Mouse (Mus musculus) liver, embryonic 15.5 days (tissue): ENCODE measurements around the gene Mtx1. TPM values are rescaled to one million over a fixed set of nuclear protein-coding genes. Genes with fewer than 3 reads are reported as not detected.
A peak's percentile ranks its signal among the peaks of the same experiment; 100 is the strongest.

Source experiments
- ATAC-seq: fragments of 200-750 bp; cut with Nextera tagmentation; 2 replicates; pipeline ENCODE4 v1.8.0; 2017; ENCODE audit warnings: moderate number of reproducible peaks, mild to moderate bottlenecking, moderate library complexity; ENCODE audit not compliant: insufficient read depth
- H3K27ac ChIP-seq: fragments of 300-500 bp; sonication (generic); replicated peaks from 2 replicates; pipeline ENCODE4 v1.5.1; 2015; ENCODE audit warnings: mild to moderate bottlenecking, inconsistent platforms
- H3K27me3 ChIP-seq: fragments of 300-500 bp; sonication (generic); 2 replicates; pipeline ENCODE4 v1.6.1; 2015; ENCODE audit warnings: mild to moderate bottlenecking, inconsistent platforms
- H3K36me3 ChIP-seq: fragments of 300-500 bp; sonication (generic); replicated peaks from 2 replicates; pipeline ENCODE4 v1.6.1; 2015; ENCODE audit warnings: moderate library complexity, mild to moderate bottlenecking, inconsistent platforms
- H3K4me1 ChIP-seq: fragments of 300-500 bp; sonication (generic); replicated peaks from 2 replicates; pipeline ENCODE4 v1.6.1; 2015; ENCODE audit warnings: inconsistent platforms
- H3K4me2 ChIP-seq: fragments of 300-500 bp; sonication (generic); 2 replicates; pipeline ENCODE4 v1.6.1; 2015; ENCODE audit warnings: moderate library complexity, mild to moderate bottlenecking, inconsistent platforms
- H3K4me3 ChIP-seq: fragments of 300-500 bp; sonication (generic); replicated peaks from 2 replicates; pipeline ENCODE4 v1.5.1; 2015; ENCODE audit warnings: mild to moderate bottlenecking, inconsistent platforms
- H3K9ac ChIP-seq: fragments of 300-500 bp; sonication (generic); 2 replicates; pipeline ENCODE4 v1.6.1; 2015; ENCODE audit warnings: moderate library complexity, mild to moderate bottlenecking, inconsistent platforms
- H3K9me3 ChIP-seq: fragments of 300-500 bp; sonication (generic); replicated peaks from 2 replicates; pipeline ENCODE4 v1.6.1; 2016; ENCODE audit warnings: inconsistent platforms
- WGBS: fragments of 180-500 bp; shearing (Covaris S2); methylation state at CpG from one replicate; pipeline ENCODE4 v1.1.7; 2015; ENCODE audit warnings: mixed read lengths; ENCODE audit not compliant: insufficient replicate concordance; 5-methylcytosine and 5-hydroxymethylcytosine counted together
- polyA plus RNA-seq: library from polyadenylated mRNA; unstranded; fragments of >200 nt; fragmentation: Nextera tagmentation; extraction: Ambion mirVana; gene quantifications from 2 replicates; pipeline ENCODE4 v1.2.1, GENCODE M21; 2015

Mtx1 gene
- polyA plus RNA-seq, 1 experiment from 2014 or later = 104 TPM

DNA sequence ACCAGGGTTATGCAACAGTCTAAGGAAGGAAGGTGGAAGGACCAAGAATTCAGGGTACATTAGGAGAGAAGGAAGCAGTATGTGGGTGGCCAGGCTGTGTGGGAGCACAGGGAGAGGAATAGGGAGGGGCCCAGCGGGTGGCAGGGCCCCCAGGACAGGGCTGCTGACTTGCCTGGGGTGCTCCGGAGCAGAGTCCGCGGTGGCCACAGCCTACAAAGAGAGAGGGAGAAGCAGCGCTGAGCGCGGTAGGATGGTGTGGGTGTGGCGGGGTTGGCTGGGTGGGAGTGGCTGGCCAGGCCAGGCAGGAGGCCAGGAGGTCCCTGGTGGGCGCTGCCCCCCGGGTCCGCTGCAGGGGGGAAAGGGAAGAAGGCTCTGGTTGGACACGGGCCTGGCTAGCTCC lies 11.6 kb upstream of the Mtx1 start:
- H3K4me1 ChIP-seq = peaks cover 13% of the 10 kb centered on the region
- no peaks in the 10 kb centered on the region for H3K36me3 ChIP-seq
- no peak overlapping the region for H3K27ac ChIP-seq
- H3K9ac ChIP-seq = no peak overlapping the region
- H3K9me3 ChIP-seq = no peaks in the 10 kb centered on the region
- 54% methylated on average over 12 of the region's 12 CpGs for WGBS
- H3K4me2 ChIP-seq = no peak overlapping the region
- no peak for ATAC-seq
- peaks cover 19% of the 10 kb centered on the region for H3K27me3 ChIP-seq
- H3K4me3 ChIP-seq = no peak overlapping the region

- Histone ChIP-seq H3K27ac (no peak overlapping the region), H3K9ac (no peak overlapping the region), H3K9me3 (no peaks in the 10 kb centered on the region), H3K36me3 (no peaks in the 10 kb centered on the region), H3K4me3 (no peak overlapping the region), H3K27me3 (peaks cover 17% of the 10 kb centered on the region), H3K4me2 (no peak overlapping the region), H3K4me1 (peaks cover 5% of the 10 kb centered on the region)
- no peak for ATAC-seq
- 77% methylated on average over 21 of the region's 21 CpGs for WGBS
Measured at GRCm38 (mm10) chr3:89237682-89238081, 10.8 kb upstream of the Mtx1 start.

DNA sequence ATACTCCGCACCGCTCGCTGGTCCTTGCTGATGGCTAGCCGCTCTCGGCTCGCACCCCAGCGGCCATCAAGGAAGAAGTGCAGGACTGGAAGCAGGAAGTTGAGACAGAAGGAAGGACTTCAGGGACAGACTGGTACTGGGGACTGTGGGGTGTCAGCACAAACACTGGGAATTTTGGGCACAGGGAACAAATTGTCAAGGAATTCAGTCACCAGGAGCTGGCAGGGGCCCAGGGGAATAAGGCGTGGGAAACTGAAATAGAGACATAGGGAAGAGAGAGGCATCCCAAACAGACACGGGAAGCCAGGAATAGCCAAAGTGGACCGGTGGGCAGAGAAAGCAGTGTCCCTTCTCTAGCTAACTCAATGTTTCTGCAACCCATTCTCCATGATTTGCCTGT lies 9.6 kb upstream of the Mtx1 start:
- WGBS = 79% methylated on average over 10 of the region's 10 CpGs
- no peaks in the 10 kb centered on the region for H3K36me3 ChIP-seq
- H3K4me3 ChIP-seq = no peak overlapping the region
- no peak overlapping the region for H3K4me2 ChIP-seq
- no peak overlapping the region for H3K9ac ChIP-seq
- peaks cover 19% of the 10 kb centered on the region for H3K27me3 ChIP-seq
- H3K4me1 ChIP-seq = peaks cover 5% of the 10 kb centered on the region
- H3K9me3 ChIP-seq = no peaks in the 10 kb centered on the region
- H3K27ac ChIP-seq = no peak overlapping the region
- ATAC-seq = no peak

DNA sequence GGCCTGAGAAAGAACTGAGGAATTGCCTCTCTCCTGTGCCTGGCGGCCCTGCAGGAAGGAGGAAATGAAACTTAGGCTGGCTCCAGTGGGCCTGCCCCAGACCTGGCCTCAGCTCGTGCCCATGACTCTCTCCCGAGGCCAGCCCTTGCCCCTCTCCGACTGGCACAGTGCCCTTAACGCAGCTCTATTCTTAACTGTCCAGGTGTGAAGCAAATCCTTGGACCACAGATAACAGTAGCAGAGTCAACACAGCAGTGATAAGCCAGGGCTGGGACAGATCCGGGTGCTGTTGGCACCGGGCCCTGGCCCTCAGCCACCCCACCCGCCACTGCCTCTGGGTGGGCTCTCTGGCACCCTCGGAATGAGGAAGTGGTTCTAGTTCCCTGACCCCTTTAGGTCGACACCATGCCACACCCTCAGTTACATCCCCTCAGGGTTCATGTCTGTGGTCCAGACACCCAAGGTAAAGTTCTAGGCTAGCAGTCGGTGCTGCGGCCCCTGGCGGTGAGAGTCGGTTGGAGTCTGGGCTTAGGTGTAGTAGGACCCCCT lies 6.7 kb upstream of the Mtx1 start:
- H3K4me2 ChIP-seq = no peak overlapping the region
- H3K9ac ChIP-seq = no peak overlapping the region
- peaks cover 44% of the 10 kb centered on the region for H3K27me3 ChIP-seq
- 40% methylated on average over 14 of the region's 14 CpGs for WGBS
- H3K9me3 ChIP-seq = no peaks in the 10 kb centered on the region
- H3K36me3 ChIP-seq = no peaks in the 10 kb centered on the region
- H3K4me3 ChIP-seq = no peak overlapping the region
- ATAC-seq = no peak
- H3K4me1 ChIP-seq = peaks cover 7% of the 10 kb centered on the region
- no peak overlapping the region for H3K27ac ChIP-seq

- Histone ChIP-seq H3K27ac (no peak overlapping the region), H3K27me3 (peaks cover 51% of the 10 kb centered on the region), H3K4me1 (peaks cover 12% of the 10 kb centered on the region)
Measured at GRCm38 (mm10) chr3:89232614-89233013, 5.7 kb upstream of the Mtx1 start.

DNA sequence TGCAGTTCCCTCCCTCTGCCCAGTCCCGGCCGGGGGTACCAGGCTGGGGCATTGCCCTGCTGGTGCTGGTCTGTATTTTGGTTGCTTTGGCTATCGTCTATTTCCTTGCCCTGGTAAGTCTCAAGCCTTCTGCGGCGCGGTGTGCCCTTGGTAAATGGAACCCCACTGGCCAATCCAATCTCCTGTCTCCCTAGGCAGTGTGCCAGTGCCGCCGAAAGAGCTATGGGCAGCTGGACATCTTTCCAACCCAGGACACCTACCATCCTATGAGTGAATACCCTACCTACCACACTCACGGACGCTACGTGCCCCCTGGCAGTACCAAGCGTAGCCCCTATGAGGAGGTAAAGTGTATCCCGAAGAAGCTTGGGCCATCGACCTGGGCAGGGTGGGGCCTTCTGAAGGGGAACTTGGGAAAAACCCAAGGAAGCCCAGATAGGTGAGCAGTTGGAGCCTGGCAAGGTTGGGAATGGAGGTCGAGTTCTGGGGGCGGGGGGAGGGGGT lies 4.9 kb upstream of the Mtx1 start:
- Histone ChIP-seq H3K4me1 (peaks cover 20% of the 10 kb centered on the region), H3K4me3 (no peak overlapping the region), H3K4me2 (no peak overlapping the region), H3K9ac (no peak overlapping the region), H3K9me3 (no peaks in the 10 kb centered on the region), H3K27me3 (peaks cover 57% of the 10 kb centered on the region), H3K27ac (no peak overlapping the region), H3K36me3 (no peaks in the 10 kb centered on the region)
- whole genome bisulfite sequencing = 59% methylated on average over 16 of the region's 16 CpGs
- no peak for ATAC-seq

More at GRCm38 (mm10) chr3:89232614-89233013, 5.7 kb upstream of the Mtx1 start:
- Histone ChIP-seq H3K9me3 (no peaks in the 10 kb centered on the region), H3K4me3 (no peak overlapping the region), H3K9ac (no peak overlapping the region), H3K4me2 (no peak overlapping the region), H3K36me3 (no peaks in the 10 kb centered on the region)
- ATAC-seq = no peak
- WGBS = 51% methylated on average over 6 of the region's 6 CpGs

GRCm38 (mm10) chr3:89231345-89231744 lies 4.5 kb upstream of the Mtx1 start:
- no peak for ATAC-seq
- Histone ChIP-seq H3K4me2 (no peak overlapping the region), H3K36me3 (no peaks in the 10 kb centered on the region), H3K4me3 (no peak overlapping the region), H3K4me1 (peaks cover 24% of the 10 kb centered on the region), H3K9ac (no peak overlapping the region), H3K9me3 (no peaks in the 10 kb centered on the region), H3K27ac (no peak overlapping the region), H3K27me3 (peaks cover 57% of the 10 kb centered on the region)
- WGBS = 17% methylated on average over 7 of the region's 7 CpGs

GRCm38 (mm10) chr3:89230561-89230960 lies 3.7 kb upstream of the Mtx1 start:
- Histone ChIP-seq H3K4me1 (peaks cover 25% of the 10 kb centered on the region), H3K4me3 (no peak overlapping the region), H3K27me3 (peaks cover 61% of the 10 kb centered on the region), H3K36me3 (no peaks in the 10 kb centered on the region), H3K9ac (no peak overlapping the region), H3K9me3 (no peaks in the 10 kb centered on the region), H3K27ac (no peak overlapping the region), H3K4me2 (no peak overlapping the region)
- ATAC-seq = no peak
- 48% methylated on average over 2 of the region's 2 CpGs for WGBS

DNA sequence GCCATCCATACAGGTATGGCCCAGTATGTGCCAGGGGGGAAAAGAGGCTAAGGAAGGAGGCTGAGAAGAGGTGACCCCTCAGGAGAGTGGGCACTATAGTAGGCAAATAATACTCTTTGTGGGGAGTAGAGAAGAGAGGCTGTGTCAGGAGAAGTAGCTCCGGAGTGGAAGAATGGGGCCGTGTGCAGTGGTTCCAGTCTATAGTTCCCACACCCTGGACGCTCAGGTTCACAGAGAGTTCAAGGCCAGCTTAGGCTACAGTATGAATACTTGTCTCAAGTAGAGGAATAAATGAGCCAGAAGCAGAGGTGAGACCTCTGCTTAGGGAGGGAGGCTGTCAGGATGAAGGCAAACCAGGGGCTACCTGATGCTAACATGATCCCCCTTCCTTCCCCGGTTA lies 2.4 kb upstream of the Mtx1 start:
- H3K27ac ChIP-seq = no peak overlapping the region
- H3K9ac ChIP-seq = no peak overlapping the region
- ATAC-seq = no peak
- peaks cover 74% of the 10 kb centered on the region for H3K27me3 ChIP-seq
- H3K9me3 ChIP-seq = no peaks in the 10 kb centered on the region
- H3K4me1 ChIP-seq = peaks cover 25% of the 10 kb centered on the region
- no peak overlapping the region for H3K4me2 ChIP-seq
- WGBS = 75% methylated on average over 4 of the region's 4 CpGs
- no peak overlapping the region for H3K4me3 ChIP-seq
- H3K36me3 ChIP-seq = no peaks in the 10 kb centered on the region

DNA sequence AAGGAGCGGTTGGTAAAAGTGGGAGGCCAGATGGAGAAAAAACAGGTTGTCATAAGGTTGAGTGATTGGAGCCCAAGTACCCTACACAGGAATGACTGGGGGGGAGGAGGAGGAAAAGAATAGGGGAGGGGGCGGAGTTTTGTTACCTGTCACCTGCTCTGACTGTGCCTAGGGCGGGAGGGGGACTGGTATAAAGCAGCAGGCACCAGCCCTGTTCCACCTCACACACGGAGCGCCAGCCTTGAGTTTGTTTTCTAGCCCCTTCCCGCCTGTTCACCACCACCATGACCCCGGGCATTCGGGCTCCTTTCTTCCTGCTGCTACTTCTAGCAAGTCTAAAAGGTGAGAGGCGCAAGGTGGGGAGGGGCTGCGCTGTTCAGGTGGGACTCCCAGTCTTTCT lies 1.9 kb upstream of the Mtx1 start, which contains the start of gene Muc1:
Muc1 (plus strand) TSS at position 222 of the 400 bp plus-strand sequence.
- H3K27ac ChIP-seq = no peak within 1 kb of the TSS
- 39% methylated on average over 10 of the region's 10 CpGs for WGBS
- H3K4me3 ChIP-seq = peak within 1 kb of the TSS; percentile 51
- no peaks in the 10 kb centered on the region for H3K9me3 ChIP-seq
- no peak within 1 kb of the TSS for H3K9ac ChIP-seq
- ATAC-seq = no peak
- peak within 1 kb of the TSS; percentile 73 for H3K4me2 ChIP-seq
- H3K27me3 ChIP-seq = peaks cover 78% of the 10 kb centered on the region
- no peaks in the 10 kb centered on the region for H3K36me3 ChIP-seq
- H3K4me1 ChIP-seq = peaks cover 25% of the 10 kb centered on the region

- Histone ChIP-seq H3K9ac (no peak overlapping the region), H3K27me3 (peaks cover 85% of the 10 kb centered on the region), H3K27ac (no peak overlapping the region), H3K4me2 (peak overlapping the region; percentile 73), H3K4me3 (peak overlapping the region; percentile 51), H3K9me3 (no peaks in the 10 kb centered on the region), H3K4me1 (peaks cover 25% of the 10 kb centered on the region), H3K36me3 (no peaks in the 10 kb centered on the region)
- peak; percentile 39; the same call in 1 of the 2 replicates for ATAC-seq
- WGBS = under 1% methylated on average over 20 of the region's 20 CpGs
Measured at GRCm38 (mm10) chr3:89228180-89228549, 1.3 kb upstream of the Mtx1 start.
